Mouse (Mus musculus): ENCODE measurements at regions not wholly inside any gene's neighbourhood (a gene's known extent, or its start where the extent isn't known, plus 50 kb on each side); places are given as distances from the start of the nearest gene placed in this dataset.

DNA sequence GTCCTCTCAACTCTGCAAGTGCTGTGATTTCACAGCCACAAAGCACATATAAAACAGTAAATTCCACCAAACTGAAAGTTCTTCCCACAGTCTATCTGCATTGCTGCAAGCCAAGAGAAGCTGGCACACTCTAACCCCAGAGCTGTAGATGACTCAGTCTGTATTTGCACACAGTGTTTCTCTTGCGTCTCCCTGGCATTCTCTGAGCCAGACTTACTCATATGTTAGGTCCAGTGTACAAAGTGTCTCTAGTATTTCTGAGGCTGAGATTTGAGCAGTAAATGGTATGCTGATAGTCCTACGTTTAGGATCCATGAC is 131.2 kb downstream of the Mterf1b start:
- TF ChIP-seq POLR2AphosphoS2 (IDR thresholded peaks at IDR 0.05; ENCODE audit: insufficient read length, low read depth) (no peak), MAX (IDR thresholded peaks at IDR 0.05; ENCODE audit: low read depth) (no peak), USF1 (IDR thresholded peaks at IDR 0.05; ENCODE audit: low read depth) (no peak), CEBPB (IDR thresholded peaks at IDR 0.05; ENCODE audit: insufficient read depth, poor library complexity, severe bottlenecking) (no peak), POLR2A (IDR thresholded peaks at IDR 0.05; ENCODE audit: insufficient read length, low read depth) (no peak), MYOG (IDR thresholded peaks at IDR 0.05; ENCODE audit: control insufficient read depth in 1 of 3, insufficient read depth in 1 of 3, insufficient read length in 2 of 3, low read depth in 2 of 3) (no peak), TCF12 (IDR thresholded peaks at IDR 0.05; ENCODE audit: insufficient read depth, poor library complexity, severe bottlenecking) (no peak), MYOD1 (IDR thresholded peaks at IDR 0.05; ENCODE audit: control insufficient read depth in 1 of 3, insufficient read length in 2 of 3, low read depth in 2 of 3) (no peak)

Measured in myocyte (in vitro differentiated cells).